Mouse (Mus musculus): Measurements from ENCODE around the gene Mapk8.
"Not testable (repeated sequence)": the region's sequence is repeated elsewhere in the genome, so short reads cannot be mapped to it uniquely, and the experiment has no call there.

The Mapk8 gene

DNA sequence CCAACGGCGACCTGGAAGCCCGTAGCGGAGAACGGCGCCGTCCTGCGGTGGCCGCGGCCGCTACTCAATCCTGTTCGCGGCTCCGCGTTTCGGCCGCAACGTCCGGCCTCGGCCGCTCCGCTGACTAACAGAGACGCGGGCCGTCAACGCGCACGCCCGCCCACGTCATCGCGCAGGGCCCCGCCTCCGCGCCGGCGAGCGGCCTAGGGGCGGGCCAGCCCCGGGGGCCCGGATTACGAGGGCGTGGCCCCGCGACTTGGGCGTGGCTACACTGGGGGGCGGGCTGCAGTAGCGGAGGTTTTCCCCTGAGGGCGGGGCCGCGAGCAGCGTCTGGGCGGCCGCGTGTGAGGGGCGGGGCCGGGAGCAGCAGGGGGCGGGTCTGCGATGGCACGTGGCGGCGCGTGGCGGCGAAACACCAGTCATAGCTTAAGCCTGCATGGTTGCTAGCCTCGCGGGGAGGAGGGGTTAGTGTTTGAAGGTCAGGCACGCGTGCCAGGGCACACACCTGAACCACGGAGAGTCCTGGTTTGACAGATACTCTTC, at the start of gene Mapk8:
TSS of gene Mapk8 (minus strand) at position 132 of the 543 bp plus-strand sequence.
- peak; percentile 98 for DNase-seq

DNA sequence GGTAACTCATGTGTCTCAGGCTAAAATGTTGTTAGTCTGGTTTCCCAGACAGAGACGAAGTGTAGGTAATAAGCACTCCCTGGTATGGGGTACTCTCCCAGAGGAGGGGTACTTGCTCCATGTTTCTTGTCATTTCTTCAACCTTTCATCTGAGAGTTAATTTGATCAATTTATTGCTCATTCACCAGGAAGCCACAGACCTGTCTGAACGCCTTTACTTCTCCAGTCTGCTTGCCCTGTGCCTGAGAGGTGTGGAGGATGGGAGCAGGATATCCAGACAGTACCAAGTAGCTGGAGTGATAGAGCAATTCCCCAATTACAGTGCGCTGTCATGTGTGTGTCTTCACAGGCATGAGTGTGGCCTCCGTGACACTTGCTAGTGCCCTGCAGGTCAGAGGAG, 48.3 kb upstream of the Mapk8 start:
- DNase-seq, result no peak

DNA sequence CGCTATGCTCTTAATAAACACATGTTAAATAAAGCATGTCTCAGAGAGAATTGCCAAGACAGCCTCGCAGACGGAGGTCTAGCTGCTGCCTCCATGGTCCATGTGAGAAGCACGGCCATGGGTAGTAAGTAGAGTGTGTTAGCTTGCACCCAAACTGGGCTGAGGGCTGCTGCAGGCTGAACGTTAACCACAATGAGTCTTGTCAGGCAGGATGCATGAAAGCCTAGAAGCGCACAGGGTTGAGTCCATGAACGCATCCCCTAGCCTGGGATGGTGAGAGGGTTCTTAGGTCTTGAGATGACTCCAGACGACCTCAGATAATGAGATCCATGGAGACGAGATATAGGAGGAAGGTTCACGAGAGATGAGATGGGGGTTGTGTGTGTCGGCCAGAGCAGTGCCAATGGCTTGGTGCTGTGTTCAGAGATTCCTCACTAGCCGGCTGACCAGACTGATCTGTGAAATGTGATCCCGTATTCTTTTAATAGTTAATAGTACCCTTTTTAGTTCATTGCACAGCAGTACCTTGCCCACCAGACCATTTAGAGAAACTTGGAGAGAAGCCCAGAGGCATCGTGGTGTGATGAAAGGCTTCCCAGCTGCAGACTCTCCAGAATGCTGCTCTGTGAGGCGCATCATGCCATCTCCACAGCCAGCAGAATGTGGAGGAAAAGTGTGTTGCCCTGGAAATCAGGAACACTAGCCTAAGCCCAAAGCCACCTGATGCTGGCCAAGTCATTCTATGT, 41.0 kb upstream of the Mapk8 start:
- DNase-seq, result no peak

GRCm38 (mm10) chr14:33481991-33482390, 35.0 kb upstream of the Mapk8 start:
- DNase-seq, result no peak

- DNase-seq, result peak; percentile 2
Observed at GRCm38 (mm10) chr14:33476094-33476760, 29.3 kb upstream of the Mapk8 start.

DNA sequence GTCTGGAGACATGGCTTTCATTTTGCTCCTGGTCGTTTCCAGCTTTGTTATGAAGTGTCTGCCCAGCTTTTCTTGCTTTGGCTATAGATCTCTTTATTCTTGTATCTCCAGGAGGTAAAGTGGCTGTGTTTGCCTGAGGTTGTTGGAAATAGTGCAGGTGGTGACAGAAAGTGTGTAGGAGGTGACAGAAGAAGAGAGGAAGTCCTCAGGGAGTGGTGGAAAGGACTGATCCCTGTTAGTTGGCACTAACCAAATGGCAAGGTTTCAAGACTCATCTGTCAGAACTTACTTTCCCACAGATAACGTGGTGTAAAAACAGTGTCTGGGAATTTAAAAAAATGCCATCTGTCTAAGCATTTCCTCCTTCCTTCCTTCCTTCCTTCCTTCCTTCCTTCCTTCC, 27.5 kb upstream of the Mapk8 start:
- DNase-seq, result peak; percentile 34

- DNase-seq, result peak; percentile 1
Observed at GRCm38 (mm10) chr14:33471331-33471730, 24.4 kb upstream of the Mapk8 start, which contains the start of gene Frmpd2. TSS of gene Frmpd2 (plus strand) at chr14:33471696.

DNA sequence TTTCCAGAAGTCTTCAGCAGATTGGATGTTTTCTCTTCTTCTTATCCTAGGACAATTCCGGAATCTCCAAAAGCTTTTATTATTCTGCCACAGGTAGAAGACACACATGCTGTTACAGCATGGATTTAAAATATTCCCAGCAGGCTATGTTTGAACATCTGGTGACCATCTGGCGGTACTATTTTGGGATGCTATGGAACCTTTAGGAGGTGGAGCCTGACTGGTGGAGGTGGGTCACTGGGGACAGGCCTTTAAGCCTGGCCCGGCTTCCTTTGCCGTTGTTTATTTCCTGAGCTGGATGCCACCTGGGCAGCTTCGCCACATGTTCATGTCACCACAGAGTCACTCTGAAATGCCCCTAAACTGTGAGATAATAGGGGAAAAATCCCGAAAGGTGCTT, 20.8 kb upstream of the Mapk8 start:
- no peak for DNase-seq

DNA sequence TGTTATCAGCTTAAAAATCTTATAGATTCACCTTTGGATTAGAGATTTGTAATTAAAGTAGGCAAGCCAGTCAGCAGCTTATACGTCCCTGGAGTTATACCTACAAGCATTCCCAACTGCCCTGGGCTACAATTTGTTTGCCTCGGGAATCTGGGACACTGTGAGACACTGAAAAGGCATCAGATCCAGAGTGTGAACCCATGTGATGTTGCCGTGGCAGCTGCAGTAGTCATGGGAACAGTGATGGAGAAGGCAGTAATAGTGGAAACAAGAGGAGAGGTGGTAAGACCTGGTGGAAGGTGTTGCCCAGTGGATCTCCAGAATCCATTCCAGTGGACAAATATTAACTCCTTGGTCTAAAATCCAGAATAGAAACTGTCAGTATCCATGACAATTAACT, 16.7 kb upstream of the Mapk8 start:
- DNase-seq, result no peak

GRCm38 (mm10) chr14:33450331-33450730, 3.4 kb upstream of the Mapk8 start:
- DNase-seq, result no peak

- DNase-seq, result no peak
Observed at GRCm38 (mm10) chr14:33449296-33449840, 2.4 kb upstream of the Mapk8 start.

DNA sequence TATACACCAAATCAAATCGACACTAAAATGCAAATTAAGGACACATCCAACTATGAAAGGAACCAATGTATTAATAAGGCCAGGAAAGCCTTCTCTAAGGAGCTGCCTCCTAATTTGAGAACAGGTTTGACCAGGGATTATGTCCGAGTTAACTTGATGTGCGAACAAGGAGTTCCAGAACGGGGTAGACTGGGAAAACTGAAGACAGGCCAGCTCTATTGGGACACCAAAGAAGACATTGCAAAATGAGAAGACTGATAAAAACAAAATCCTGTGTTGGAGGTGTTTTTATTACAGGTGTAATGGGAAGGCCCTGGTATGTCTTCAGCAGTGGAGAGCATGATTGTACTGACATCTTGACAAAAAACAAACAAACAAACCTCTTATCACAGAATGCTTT, 1.3 kb upstream of the Mapk8 start:
- DNase-seq, result no peak

DNA sequence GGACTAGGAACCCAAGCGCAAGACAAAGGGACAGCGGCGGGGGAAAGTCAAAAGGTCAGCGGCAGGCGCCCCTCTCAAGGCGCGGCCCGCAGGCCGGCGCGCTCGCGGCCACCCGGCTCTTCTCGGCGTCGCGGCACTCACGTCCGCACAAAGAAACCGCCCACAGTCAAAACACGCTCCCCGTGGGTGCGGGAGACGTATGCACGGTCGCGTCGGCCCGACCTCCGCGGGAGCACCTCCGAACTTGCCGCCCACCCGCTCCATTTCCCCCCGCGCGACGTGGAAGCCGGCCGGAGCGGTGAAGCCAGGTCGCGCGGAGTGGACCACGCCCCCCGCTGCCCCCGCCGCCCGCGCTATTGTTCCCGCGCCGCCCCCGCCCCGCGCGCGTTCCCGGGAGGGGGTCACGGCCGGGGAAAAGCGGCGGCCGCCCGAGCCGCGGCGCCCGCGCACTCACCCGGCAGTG, 366 bp downstream of the Mapk8 start:
- no peak for DNase-seq

- DNase-seq, result no peak
Observed at GRCm38 (mm10) chr14:33445962-33446361, 996 bp downstream of the Mapk8 start.

DNA sequence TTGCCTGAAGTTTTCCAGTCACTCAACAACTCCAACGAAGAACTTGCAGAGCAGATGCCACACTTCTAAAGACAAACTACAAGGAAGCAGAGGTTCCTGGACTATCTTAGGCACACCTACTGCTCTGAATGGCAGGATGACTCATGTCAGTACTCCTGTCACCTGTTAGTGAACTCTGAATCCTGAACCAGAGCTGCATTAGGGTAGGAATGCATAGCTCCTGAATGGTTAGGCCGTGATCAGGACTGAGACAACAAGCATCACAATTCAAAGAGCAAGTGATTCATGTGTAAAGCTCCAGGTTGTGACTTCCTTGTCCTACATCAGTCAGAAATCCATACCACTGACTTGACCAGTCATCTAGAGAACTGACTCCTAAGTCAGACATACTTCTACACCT, 3.2 kb downstream of the Mapk8 start:
- DNase-seq, result no peak

DNA sequence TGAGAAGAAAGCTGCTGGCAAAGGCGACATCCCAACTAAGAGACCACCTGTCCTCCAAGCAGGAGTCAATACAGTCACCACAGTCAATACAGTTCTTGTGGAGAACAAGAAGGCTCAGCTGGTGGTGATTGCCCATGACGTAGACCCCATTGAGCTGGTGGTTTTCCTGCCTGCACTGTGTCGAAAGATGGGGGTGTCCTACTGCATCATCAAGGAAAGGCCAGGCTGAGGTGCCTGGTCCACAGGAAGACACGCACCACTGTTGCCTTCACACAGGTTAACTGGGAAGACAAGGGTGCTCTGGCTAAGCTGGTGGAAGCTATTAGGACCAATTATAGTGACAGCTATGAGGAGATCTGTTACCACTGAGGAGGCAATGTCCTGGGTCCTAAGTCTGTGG, 14.5 kb downstream of the Mapk8 start:
- DNase-seq, result not testable (repeated sequence)

DNA sequence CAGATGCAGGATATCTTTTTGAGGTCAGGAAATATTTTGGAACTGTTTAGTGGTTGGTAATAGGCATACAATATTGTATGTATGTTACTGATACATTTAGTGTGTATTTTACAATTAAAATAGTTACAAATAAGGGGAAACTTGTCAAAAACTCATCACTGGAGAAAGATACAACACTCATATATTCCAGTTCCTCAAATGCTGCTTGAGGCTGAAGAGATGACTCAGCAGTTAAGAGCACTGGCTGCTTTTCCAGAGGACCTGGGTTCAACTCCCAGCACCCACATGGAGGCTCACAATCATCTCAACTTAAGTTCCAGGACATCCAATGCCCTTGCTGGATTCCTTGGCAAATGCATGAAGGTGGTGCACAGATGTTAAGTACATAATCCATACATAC, 22.8 kb downstream of the Mapk8 start:
- DNase-seq, result no peak

- no peak for DNase-seq
Observed at GRCm38 (mm10) chr14:33423003-33423402, 24.0 kb downstream of the Mapk8 start.

DNA sequence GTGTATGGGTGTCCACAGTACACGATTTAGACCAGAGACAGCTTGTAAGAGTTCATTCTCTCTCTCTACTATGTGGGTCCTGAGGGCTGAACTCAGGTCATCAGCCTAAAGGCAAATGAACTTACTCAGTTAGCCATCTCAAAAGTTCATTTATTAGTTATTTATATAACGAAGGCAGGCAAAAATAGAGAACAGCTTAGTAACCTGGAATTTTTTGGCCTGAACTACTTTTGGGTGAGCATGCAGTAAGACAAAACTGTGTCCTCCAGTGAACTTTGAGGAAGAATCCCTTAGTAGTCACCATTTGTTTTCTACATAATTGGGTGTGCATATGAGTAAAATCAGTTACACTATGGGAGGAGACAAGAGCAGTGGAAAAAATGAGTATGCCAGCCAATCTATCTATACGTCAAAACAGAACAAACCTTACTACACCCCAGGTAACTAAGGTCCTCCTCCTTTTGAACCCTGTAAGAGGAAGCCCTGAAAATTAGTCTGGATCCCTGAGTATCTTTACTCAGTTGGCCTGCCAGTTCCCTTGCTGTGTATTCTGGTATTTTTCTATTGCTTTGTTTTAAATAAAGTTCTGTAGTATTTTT, 28.5 kb downstream of the Mapk8 start:
- no peak for DNase-seq

DNA sequence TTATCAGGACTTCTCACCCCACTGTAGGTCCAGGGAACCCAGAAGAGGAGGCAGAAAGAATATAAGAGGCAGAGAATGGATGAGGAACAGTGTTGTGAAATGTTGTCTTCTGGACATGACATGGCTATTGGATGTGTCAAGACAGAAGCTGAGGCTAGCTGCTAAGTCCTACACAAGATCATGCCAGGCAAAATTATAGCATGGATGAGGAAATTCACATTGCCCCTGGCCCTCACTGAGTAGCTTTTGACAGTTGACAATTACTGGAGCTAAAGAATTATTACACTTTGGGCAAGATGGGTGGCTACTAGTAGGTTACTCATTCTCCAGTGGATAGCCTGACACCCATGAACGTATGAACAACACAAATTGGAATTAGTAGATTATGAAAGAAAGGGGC, 31.2 kb downstream of the Mapk8 start:
- DNase-seq, result no peak

- no peak for DNase-seq
Observed at GRCm38 (mm10) chr14:33402331-33402730, 44.6 kb downstream of the Mapk8 start.

DNA sequence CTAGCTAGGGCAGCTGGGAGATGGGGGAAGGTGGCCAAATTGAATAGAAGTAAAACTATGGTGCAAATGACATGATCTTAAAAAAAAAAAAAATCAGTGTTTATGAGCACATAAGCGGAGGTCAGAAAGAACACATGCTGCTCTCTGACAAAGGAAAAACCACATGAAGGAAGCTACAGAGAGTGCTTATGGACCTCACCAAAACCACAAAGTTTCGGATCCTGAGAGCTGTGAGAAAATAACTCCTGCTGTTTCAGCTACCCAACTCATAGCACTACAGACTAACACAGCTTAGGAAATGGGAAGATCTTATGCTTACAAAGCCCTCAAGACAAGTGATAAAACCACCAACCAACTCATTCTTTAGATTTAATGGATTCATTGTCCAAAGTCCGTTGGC, 46.9 kb downstream of the Mapk8 start:
- DNase-seq, result no peak

DNA sequence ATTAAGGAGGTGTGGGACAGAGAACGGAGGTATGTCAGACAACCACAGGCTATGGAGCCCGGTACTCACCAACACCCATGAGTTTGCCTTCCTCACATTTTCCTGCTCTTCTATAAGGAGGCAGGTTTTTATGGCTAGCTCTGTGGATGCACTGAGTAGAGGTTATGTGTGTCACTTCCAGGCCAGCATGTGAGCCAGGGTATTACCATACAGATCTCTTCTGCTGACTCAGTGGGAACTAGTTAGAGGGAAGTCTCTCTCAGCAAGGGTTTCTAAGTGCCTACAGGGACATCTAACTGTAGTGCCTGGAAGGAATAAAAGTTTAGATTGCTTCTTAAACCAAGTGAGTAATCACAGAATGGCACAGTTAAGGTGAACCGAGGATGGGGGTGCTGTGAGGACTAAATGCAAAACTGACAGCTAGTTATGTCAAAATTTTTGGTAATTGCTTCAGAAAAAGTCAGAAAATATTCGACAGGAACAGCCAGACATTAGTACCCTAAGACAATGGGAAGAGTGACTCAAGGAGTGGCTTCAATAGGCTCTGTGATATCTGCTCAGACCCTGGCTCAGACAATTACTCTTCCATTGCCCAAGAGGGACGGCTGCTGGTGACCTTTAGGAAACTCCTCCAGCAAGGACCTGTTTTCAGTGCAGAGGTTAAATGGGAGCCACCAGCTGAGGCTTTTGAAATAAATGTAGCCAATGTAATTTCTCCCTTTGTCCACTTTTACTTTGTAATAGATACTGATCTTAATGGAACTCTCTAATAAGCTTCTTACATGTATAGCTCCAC, 48.7 kb downstream of the Mapk8 start:
- no peak for DNase-seq

All from right cerebral cortex, postnatal 25 days (tissue).